Mouse (Mus musculus) liver, embryonic 14 days (tissue): Measurements from ENCODE around the gene Nkiras1. TPM values are rescaled to one million over a fixed set of nuclear protein-coding genes. Genes with fewer than 3 reads are reported as not detected.

Experiments
- polyA plus RNA-seq: library from polyadenylated mRNA; depleted of rRNA; stranded (reverse); fragments of >200 nt; gene quantifications from 2 replicates; pipeline ENCODE4 v1.2.3, GENCODE M21; 2012; rRNA removed

Nkiras1 gene
- 8.3 and 9.4 TPM in 2 replicates for polyA plus RNA-seq

DNA sequence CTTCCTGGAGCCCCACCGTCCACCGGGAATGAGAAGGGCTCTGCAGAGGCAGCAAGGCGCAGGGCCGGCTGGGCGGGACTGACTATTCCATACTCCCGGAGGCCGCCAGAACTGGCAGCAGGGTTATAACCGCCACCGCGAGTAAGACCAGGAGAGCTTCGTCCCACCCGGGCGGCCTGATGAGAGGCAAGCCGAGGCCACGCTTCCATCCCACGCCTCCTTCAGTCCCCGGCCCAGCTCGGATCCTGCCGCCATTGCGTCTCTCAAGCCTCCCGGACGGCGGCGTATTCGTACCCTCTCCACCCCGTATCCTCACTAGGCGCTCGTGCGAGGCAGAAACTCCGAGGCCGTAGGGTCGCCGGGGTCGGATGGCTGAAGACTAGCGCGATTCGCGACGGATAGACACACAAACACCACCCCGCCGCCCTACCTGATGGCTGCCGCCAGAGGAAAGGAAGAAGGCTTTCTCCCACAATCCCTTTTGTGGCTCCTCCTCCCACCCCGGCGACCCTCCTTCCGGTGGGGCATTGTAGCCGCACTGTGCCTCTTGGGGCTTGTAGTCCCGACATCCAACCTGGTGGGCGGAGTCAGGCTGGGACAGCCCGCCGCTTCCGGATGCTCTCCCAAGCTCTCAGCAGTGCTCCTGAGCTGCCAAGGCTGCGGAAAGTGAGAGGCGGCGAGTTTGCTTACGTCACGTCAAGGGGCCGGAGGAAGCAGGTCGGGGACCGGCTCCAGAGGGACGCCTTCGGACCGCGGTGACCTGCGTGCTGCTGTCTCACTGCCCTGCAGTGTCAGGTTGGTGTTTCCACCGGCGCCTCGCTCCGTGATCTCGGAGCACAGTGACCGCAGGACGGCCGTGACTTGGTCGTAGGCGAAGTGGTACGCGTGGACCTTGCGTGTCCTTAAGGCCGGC is at the start of gene Nkiras1, which contains the start of gene Rpl15:
Gene Nkiras1 (plus strand): TSS at position 608 of the 913 bp plus-strand sequence.
Gene Rpl15 (minus strand): TSS at position 863 of the 913 bp plus-strand sequence.

DNA sequence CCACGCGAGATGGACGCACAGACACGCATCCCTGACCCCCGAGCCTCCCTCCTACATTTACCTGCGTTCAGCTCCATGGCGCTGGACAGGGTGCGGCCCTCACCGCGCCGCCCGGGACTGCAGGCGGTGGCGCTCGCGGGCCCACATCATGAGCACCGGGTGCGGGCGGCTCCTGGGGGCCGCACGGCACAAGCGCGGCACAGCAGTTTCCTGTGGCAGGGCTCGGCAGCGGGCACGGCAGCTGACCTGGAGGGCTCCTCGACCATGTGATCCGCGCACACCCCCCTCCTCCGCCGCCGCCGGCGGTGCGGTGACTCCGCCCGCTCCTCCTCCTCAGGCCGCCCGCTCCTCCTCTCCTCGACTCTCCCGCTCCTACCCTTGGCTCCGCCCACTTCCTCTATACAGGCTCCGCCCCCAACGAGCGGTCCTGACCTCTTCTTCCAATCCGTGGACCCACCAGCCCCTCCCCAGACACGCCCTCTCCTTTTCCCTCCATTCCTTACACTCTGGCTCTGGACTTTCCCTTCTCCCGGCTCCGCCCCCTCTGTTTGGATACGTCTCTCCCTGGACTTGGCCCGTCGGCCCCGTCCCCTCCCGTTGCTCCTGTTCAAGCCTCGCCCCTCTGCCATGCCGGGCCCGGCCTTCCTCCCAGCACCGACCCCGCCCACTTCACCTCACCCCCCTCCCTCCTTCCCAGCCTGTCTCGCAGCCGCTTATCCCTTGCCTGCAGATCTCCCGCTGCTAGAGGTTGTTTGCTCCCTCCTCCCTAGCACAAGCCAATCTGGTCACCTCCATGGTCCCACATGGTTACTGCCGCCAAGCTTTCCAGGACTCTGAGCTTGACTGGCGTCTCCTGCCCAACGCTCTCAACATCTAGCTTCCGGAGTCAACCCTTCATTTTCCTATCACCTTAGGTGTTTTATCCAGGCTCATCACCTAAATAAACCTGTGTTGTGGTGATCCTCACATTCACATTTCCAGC is 31.9 kb upstream of the Nkiras1 start, which contains the start of gene Nr1d2:
Gene Nr1d2 (minus strand): TSS at position 378 of the 982 bp plus-strand sequence.

GRCm38 (mm10) chr14:18331693-18332131 is 60.8 kb downstream of the Nkiras1 start, which contains the start of gene Ube2e1:
Ube2e1 (minus strand) TSS chr14:18331859.

Other genes with a start within 250 kb of the Nkiras1 start
- 0.90 and 1.1 TPM in 2 replicates for gene Nr1d2, start 32.0 kb upstream of the Nkiras1 start, polyA plus RNA-seq
- 551 and 603 TPM in 2 replicates for gene Rpl15, start 255 bp downstream of the Nkiras1 start, polyA plus RNA-seq
- 21.0 and 24.1 TPM in 2 replicates for gene Ube2e1, start 60.7 kb downstream of the Nkiras1 start, polyA plus RNA-seq